Mouse (Mus musculus): ENCODE data around the gene Aldh3a2.
A peak's percentile ranks its signal among the peaks of the same experiment; 100 is the strongest.
"Not testable (repeated sequence)": the region's sequence is repeated elsewhere in the genome, so short reads cannot be mapped to it uniquely, and the experiment has no call there.

The Aldh3a2 gene

DNA sequence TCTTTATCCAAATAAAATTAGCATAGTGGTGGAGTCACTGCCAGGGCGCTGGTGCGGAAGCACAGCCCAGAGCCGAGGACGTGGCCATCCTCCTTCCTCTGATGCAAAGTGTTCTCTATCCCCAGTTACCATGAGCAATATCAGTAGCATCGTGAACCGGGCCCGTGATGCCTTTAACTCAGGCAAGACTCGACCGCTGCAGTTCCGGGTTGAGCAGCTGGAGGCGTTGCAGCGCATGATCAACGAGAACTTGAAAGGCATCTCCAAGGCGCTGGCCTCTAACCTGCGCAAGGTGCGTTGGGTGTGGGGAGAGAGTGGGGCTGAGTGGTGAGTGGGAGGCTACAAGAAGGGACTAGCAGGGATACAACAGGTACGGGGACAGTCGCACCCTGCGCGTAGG, 55.2 kb downstream of the Aldh3a2 start:
- peak; percentile 35 for DNase-seq (ENCODE audit: low read depth)

DNA sequence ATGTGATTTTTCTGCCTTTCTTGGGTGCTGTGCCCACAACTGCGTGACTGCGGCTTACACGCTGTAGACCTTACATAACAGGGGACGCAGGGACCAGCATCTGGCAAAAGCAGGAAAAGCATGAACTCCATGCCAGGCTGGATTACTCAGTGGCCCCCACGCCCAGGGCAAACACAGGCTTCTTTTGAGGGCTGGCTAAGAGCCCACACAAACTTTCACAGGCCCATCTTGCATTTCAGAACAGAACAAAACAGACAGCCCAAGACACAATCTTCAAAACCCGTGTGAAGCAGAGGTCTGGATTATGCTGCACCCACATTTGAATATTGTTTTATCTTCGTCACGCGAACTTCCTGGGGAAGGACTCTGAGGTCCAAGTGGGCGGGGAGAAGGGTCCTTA, 58.9 kb downstream of the Aldh3a2 start:
- DNase-seq (ENCODE audit: low read depth): no peak

DNA sequence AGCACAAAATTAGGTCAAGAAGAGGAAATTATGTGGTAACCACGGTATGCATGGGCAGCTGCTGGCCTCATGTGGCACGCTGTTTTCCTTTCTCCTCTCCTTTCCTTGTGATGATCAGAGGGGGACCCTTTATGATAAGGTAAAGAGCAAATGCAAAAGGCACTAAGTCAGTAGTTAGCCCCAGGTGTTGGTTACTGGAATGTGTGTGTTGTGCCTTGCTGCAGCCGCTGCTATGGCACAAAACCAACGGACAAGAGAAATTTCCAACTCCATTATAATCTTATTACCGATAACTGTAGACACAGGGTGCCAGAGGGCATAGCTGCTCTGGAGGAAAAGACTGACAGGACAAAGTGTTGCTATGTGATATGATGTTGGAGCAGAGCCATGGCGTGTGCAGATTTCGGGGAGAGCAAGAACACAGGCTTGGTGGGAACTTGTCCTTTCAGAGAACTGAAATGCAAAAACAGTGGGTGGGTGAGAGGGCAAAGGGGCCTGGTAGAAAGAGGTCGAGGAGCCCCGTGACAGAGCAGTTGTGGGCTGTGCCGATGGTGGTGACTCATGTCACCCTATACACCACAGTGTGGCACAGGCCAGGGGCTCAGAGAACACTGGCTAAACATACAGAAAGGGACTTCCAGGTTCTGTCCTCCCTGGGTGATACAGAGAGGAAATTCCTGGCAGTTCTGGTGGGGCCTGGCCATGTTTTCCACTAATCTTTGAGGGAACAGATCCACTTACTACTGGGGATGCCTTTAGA, 59.6 kb downstream of the Aldh3a2 start, which contains the start of gene Aldh3a1:
Gene Aldh3a1 (plus strand): TSS at position 51 of the 760 bp plus-strand sequence.
- no peak for DNase-seq (ENCODE audit: low read depth)

DNA sequence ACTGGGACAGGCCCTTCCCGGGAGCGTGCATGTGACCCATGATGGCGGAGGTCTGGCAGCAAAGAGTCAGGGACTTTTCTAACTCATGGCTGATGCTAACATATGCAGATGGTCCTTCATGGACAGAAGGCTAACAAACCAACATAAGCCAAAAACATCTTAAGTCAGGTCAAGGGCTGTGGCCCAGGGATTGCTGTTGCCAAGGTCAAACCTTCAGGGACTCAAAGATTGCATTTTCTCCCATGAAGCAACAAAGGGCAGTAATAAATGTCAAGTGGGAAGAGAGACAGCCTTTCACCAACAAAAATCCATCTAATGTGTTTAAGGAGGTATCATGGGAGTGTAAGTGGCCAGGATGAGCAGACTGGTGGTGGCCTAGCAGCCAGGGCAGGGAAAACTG, 61.1 kb downstream of the Aldh3a2 start:
- no peak for DNase-seq (ENCODE audit: low read depth)

DNA sequence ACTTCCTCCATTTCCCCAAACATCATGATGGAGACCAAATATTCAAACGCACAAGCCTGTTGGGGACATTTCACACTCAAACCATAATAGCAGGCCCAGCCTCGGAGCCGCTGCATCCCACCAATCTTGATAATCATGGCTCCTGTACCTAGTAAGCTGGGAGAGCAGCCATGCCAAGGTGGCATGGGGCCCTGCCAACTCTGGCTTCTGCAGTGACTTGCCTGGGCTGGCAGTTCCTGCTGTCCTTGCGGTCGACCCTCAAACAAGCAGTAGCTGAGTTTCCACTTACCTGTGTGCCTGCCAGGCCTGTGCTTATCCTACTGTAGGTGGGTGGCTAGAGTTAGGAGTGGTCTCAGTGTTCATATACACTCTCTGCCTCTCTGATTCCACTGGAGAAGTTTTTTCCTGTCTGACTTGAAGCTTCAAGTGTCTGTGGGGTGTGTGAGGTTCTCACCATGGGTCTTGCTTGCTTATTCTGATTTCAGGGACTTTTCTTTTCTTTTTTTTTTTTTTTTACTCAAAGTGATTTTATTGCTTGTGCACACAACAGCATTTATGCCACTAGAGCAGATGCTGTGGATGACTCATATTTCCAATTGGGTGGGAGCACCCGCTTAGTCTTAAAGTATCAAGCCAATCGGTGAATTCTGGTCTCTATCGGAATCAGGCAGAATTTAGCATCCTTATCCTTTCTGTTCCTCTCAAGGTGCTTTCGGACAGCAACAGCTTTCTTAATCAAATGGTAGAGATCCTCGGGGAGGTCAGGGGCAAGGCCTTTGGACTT, 61.9 kb downstream of the Aldh3a2 start:
- no peak for DNase-seq (ENCODE audit: low read depth)

DNA sequence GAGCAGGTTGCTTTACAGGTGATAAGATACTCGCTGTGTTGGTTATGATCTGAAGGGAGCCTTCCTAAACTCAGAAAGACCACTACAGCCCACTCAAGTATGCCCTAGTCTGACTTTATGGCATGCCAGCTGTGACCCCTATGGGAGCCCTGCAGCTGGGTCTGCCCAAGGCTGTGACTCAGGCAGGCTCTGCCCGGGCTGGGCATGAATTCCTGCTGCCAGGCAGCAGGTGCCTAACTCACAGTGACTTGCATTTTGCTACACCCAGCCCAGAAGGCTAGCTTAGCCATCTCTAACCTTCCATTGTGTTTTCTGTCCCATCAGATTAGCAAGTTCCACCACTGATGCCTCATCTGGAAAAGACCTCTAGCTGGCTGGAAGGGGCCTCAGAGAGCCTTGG, 64.5 kb downstream of the Aldh3a2 start:
- DNase-seq (ENCODE audit: low read depth): no peak

DNA sequence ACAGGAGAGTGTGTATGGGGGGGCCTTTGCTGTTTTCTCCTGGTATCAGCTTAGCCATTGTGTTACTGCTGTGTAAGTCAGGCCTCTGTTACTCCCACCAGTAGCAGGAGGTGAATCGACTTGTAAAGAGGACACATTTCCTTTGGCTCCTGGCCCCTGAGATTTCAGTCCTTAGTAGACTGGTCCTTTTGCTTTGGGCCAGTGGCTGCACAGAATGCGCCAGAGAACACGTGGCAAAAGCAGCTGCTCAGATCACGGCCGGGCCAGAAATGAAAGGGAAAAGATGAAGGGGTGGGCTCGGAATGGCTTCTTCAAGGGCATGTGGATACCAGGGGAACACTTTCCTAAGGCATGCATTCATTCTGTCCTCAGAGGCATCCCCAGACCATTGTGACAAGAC, 65.1 kb downstream of the Aldh3a2 start:
- DNase-seq (ENCODE audit: low read depth): no peak

DNA sequence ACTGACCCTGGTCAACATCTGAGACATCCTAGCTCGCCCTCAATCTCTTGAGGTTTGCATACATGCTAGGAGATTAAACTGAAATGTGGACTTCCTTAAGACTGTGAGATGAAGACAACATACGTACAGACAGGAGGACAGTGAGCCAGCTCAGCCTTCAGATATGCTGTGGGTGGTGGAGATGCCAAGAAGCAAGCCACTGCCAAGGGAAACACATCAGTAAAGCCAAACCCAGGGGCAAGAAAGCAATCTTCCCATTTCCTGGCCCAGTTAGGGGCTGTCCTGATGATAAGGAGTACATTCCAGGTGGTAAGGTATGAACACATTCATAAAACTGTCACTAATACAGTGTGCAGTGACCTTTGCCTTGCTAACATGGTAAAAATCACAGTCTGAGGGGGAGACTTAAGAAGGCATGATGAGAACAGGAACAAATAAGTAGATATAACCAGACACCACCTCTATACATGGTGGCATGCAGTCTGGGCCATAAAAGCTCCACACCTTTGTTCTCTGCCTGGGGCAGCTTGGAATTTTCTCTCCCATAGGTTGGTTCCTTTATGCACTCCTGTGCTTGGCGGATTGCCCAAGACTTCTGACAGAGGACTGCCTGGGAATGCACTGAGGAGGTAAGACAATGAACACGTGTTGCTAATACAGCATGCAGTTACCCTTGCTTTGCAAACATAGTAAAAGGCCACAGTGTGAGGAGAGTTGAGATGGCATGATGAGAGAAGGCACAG, 67.5 kb downstream of the Aldh3a2 start:
- DNase-seq (ENCODE audit: low read depth): no peak

DNA sequence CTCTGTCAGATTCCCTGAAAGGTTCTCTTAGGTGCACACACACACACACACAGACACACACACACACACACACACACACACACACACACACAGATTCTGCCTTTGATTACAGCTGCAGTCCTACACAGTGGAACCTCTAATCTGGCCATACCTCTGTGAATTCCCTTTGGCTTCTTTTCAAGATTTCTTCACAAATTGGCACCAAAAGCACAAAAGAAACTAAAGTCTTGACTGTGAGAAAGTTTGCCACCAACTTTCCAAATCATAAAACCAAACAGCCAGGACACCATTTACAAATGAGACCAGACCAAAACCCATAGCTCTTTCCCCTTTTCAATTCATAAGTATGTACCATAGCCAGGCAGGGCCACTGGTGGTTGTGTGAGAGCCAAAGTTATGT, 69.3 kb downstream of the Aldh3a2 start:
- no peak for DNase-seq (ENCODE audit: low read depth)

DNA sequence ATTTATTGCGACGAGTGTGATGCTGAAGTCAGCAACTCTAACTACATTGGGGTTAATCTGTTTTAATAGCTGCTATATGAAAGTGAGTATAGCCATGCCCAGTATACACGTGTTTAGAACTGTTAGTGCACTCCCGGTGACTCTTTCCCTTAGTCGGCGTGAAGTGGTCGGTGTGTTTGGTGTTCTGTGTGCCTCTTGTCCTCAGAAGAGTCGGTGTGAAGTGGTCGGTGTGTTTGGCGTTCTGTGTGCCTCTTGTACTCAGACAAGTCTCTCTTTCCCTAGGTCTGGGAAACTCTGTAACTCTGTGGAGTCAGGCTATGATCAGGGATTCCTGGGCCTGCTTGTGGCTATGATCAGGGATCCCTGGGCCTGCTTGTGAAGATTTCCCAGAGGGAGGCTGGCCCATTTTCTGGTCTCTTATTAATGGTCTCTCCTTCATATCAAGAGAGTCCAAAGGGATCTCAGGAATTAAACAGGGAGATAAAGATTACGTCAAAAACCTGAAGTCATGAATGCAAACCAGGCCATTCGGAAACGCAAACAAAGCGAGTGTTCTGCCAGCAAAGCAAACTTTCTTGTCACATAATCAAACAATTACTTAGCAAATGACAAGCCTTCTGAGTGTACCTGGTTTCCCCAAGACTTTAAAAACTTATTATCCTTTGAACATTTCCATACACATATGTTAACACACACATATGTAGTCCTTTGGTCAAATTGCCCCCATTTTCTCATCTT, 70.5 kb downstream of the Aldh3a2 start:
- DNase-seq (ENCODE audit: low read depth): no peak

DNA sequence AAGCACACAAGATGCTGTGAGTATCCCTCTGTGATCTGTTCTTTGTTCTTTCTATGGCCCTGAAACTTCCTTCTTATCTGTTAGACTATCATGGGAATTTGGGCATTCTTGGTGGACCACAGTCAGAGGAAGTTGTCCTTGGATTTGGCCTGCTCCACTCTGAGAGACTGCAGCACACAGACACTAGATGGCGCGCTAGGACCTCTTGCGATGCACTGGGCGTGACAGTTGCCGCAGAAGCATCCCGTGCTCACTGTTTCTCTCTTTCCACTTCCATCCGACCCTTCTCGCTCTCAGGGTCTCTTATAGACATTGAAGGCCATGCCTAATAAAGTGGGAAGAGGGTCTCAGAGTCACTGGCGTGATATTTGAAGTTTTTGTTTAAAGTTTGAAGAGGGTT, 73.9 kb downstream of the Aldh3a2 start:
- peak; percentile 84 for DNase-seq (ENCODE audit: low read depth)

DNA sequence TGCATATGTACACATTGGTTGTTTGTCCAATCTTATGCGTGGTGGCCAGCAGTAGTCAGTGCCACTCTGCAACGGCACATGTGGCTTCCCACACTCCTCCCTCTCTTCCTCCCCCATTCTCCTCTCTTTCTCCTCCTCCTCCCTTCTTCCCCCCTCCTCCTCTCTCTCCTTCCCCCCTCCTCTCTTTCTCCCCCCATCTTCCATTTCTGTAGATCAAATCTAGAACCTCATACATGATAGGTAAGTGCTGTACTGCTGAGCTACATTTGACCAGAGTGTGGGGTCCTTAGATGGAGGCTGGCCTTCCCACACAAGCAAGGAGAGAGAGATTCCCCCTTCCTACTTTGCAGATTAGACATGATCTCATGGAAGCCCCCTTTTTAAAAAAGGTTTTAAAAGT, 74.5 kb downstream of the Aldh3a2 start:
- DNase-seq (ENCODE audit: low read depth): no peak

DNA sequence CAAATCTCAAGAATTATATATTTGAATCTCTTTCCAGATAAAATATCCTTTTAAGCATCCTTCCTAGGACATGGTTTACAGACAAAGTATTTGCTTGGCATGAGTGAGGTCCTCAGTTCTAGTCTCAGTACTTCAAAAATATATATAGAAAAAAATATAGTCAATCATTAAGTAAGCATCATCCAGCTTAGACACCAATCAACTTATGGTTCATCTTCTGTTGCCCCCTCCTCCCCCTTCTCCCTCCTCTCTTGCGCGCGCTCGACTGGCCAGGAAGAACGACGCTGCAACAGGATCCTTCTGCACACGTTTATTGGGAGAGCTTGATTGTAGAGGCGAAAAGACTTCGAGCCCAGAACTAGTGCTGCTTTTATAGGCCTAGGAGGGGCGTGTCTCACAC, 75.1 kb downstream of the Aldh3a2 start:
- not testable (repeated sequence) for DNase-seq (ENCODE audit: low read depth)

DNA sequence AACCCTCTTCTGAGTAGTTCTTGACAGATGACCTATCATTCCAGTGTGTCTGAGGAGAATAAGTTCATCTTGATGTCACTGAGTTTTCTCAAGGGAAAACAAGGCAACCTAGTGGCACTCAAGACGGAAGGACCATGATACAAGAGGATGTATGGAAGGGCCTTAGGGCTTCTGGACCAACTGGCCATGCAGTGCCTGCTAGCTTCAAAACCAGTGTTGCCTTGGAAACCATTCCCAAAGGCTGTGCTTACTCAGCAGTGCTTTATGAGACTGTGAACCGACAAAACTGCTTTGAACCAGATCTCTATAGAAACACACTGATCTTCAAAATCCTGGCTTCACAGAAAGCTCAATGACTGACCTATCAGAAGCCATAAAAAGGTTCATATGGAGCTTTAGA, 76.5 kb downstream of the Aldh3a2 start:
- no peak for DNase-seq (ENCODE audit: low read depth)

DNA sequence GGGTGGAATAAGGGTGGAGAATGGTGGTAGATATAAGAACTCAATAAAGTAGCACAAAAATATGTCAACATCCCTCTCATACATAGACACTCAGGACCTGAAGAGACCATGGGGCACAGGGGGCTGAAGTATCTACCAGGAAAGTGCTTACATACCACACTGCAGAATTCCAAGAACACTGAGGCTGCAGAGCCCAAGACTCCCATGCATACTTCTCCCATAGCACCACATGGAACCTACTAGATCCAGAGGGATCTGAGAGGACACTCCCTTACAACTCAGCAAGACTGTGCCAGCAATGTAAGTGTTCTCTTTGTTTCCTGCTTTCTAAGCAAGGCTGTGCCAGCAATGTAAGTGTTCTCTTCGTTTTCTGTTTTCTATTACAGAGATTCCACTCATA, 83.4 kb downstream of the Aldh3a2 start:
- no peak for DNase-seq (ENCODE audit: low read depth)

DNA sequence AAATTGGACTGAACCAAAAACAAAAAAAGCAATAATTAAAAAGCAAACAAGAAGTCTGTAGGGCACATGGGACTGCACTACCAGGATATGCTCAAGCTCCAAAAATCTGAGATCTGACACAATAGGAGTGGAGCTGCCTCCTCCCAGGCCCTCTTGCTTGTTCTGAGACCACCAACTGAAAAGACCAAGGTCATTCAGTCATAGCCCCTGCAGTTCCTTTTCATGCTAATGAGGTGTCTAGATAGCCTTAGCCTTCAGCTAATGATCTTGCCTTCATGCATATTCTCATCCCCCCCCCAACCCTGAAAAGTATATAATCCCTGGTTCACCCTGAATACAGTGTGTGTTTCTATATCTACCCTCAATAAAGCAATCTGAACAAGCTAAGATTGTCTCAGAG, 85.6 kb downstream of the Aldh3a2 start:
- no peak for DNase-seq (ENCODE audit: low read depth)

DNA sequence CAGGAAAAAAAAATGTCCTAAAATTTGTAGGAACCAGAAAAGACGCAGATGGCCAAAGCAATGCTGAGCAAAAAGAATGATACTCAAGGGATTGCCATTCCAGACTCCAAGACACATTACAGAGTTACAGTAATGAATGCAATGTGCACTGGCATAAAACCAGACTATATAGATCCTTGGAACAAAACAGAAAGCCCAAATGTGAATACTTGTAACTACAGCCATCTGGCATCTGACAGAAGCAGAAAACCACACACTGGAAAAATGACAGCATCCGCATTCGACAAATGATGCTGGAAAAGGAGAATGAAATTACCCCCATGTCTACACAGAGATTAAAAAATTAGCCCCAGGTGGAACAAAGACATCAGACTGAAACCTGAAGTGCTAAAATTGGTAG, 86.9 kb downstream of the Aldh3a2 start:
- no peak for DNase-seq (ENCODE audit: low read depth)

DNA sequence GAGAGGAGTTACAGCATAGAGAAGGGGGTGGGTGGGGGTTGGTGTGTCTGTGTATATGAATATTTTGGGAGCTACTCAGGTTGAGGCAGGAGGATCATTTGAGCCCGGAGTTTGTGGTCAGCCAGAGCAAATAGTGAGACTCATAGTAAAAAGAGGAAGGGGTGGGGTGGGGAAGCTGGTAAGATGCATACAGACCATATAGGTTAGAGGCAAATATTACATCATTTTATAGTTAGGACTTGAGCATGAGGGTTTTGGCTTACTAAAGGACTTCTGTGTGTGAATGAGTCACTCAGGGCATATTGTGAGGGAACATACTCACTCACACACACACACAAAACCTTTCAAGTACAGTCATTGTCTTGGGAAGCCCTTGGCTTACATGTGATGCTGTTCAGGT, 90.9 kb downstream of the Aldh3a2 start:
- DNase-seq (ENCODE audit: low read depth): no peak

DNA sequence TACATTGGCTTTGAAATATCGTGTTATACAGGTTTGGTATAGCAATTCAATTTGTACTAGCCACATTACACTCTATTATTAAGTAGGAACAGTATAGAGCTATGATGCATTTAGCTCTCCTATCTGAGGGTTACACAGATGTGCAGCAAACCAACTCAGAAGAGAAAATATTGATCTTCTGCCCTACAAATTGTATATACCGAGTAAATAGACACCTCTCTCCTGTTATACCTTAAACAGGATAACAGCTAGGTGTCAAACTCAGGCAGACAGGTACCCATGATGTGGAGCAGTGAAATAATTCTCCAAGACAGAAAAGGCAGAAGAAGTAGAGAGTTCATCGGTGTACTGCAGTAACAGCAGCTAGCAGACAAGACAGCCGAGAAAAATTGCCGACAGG, 91.5 kb downstream of the Aldh3a2 start:
- no peak for DNase-seq (ENCODE audit: low read depth)

DNA sequence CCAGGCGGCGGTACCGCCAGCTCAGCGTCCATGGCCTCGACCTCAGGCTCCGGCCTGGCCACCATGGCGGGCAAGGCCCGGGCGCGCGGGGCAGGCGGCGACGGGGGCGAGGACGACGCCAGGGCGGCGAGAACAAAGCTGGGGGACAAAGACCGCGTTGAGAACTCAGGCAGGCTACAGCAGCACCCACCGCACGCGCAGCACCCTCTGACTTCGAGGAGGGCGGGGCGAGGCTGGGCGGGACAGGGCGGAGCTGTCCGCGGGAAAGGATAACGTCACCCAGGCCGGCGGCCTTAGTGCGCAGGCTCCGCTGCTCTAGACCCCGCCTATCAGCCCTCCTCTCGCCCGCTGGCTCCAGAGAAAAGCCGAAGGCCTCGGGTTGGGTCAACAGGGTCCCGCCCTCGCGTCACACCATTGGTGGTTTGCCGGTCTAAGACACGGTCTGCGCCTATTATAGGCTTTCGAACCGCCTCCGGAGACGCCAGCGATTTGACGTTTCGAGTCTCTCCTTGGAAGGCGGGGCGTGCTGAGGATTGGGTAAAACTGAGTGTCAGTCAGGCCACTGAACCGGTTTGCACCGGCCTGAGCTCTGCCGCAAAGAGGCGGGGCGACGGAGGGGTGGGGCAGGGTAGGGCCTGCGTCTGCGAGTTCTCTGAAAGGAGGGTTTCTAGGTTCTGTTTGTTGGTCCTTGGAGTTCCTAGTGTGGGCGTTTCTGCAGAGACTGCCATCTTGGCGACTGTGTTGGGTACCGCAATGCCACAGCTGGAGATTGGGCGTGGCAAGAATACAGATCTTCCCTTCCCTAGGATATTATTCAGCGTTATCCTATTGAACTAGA, 92.2 kb downstream of the Aldh3a2 start, which contains the start of gene Usp22:
Gene Usp22 (minus strand): TSS at position 235 of the 838 bp plus-strand sequence.
- peak; percentile 100 for DNase-seq (ENCODE audit: low read depth)

DNA sequence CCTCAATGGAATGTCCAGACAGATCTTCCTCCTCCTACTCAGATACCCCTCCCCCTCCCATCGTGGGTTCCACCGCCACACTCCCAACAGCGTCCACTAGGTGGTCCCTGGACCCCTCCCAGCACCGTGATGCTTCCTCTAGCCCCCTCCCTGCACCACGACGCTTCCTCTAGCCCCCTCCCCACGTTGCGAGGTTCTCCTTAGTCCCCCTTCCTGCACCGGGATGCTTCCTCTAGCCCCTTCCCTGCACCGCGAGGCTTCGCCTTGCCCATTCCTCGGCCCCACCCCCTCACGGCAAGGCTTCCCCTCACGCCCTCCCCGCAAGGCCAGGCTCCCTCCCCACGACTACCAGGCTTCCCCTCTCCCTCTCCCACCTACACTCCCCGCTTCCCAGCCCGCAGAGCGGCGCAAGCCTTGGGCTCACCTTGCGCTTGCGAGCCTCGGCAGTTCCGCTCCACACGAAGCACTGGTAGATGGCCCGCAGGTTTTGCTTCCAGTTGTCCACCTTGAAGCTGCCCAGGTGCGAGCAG, 92.9 kb downstream of the Aldh3a2 start:
- peak; percentile 71 for DNase-seq (ENCODE audit: low read depth)

Data from induced T-regulatory cell, adult 2 months (primary cell).